Mouse (Mus musculus) left cerebral cortex, postnatal 14 days (tissue): ENCODE measurements around the gene Dnlz. TPM values are rescaled to one million over a fixed set of nuclear protein-coding genes. Genes with fewer than 3 reads are reported as not detected.
A peak's percentile ranks its signal among the peaks of the same experiment; 100 is the strongest.

ENCODE experiments used
- DNase-seq, 2 experiments: peaks; one replicate each; pipeline ENCODE4 v3.0.0; 2021 to 2022; ENCODE audit warnings: low spot score in 2 of 2, mixed read lengths in 1 of 2
- intact Hi-C: fragments of 180-260 bp; cut with DNase I; formaldehyde crosslinking; loops from one replicate; pipeline ENCODE4 v1.15.1; 2025
- total RNA-seq, 2 experiments: library from RNA; stranded (reverse); gene quantifications; 2 replicates each; pipeline ENCODE4 v1.2.3; 2021

Gene Dnlz
- total RNA-seq, 2 experiments from 2014 or later, result 25.4 to 28.8 TPM

GRCm38 (mm10) chr2:26329402-26329801, 22.5 kb downstream of the Dnlz start:
- peak in 1 of 2 experiments; percentile 70 for DNase-seq
- intact Hi-C loops, result loop anchor here (10.0 kb wide), 1 partner anchor 235 kb away; no protein-coding TSS in a partner anchor

- intact Hi-C loops, result loop anchor here (10.0 kb wide), 1 partner anchor 237 kb away; no protein-coding TSS in a partner anchor
Observed at GRCm38 (mm10) chr2:26327852-26328251, 24.1 kb downstream of the Dnlz start.

GRCm38 (mm10) chr2:26325386-26326181, 26.3 kb downstream of the Dnlz start:
- DNase-seq, result peak in 1 of 2 experiments; percentile 46
- intact Hi-C loops, result loop anchor here (10.0 kb wide), 1 partner anchor 239 kb away; no protein-coding TSS in a partner anchor

More at GRCm38 (mm10) chr2:26327852-26328251, 24.1 kb downstream of the Dnlz start:
- no peak for DNase-seq

GRCm38 (mm10) chr2:26324917-26325316, 27.0 kb downstream of the Dnlz start:
- intact Hi-C loops, result loop anchor here (10.0 kb wide), 1 partner anchor 240 kb away; no protein-coding TSS in a partner anchor
- DNase-seq, result peak; percentile 60 to 61

GRCm38 (mm10) chr2:26323589-26324325, 28.2 kb downstream of the Dnlz start:
- intact Hi-C loops, result loop anchor here (10.0 kb wide), 1 partner anchor 241 kb away; no protein-coding TSS in a partner anchor
- DNase-seq, result no peak

GRCm38 (mm10) chr2:26320245-26321185, 31.4 kb downstream of the Dnlz start:
- intact Hi-C loops, result loop anchor here (10.0 kb wide), 1 partner anchor 244 kb away; no protein-coding TSS in a partner anchor

GRCm38 (mm10) chr2:26319519-26320244, 32.2 kb downstream of the Dnlz start:
- intact Hi-C loops, result loop anchor here (10.0 kb wide), 1 partner anchor 245 kb away; no protein-coding TSS in a partner anchor
- DNase-seq, result no peak

More at GRCm38 (mm10) chr2:26320245-26321185, 31.4 kb downstream of the Dnlz start:
- DNase-seq, result no peak

- intact Hi-C loops, result no loop called here
- no peak for DNase-seq
Observed at GRCm38 (mm10) chr2:26319109-26319508, 32.8 kb downstream of the Dnlz start.

- no peak for DNase-seq
- intact Hi-C loops, result no loop called here
Observed at GRCm38 (mm10) chr2:26317991-26318672, 33.8 kb downstream of the Dnlz start.

GRCm38 (mm10) chr2:26317371-26317770, 34.5 kb downstream of the Dnlz start:
- intact Hi-C loops, result no loop called here
- DNase-seq, result no peak

GRCm38 (mm10) chr2:26316576-26317246, 35.2 kb downstream of the Dnlz start:
- DNase-seq, result no peak
- intact Hi-C loops, result no loop called here

GRCm38 (mm10) chr2:26315925-26316311, 36.0 kb downstream of the Dnlz start:
- DNase-seq, result peak; percentile 39 to 58
- intact Hi-C loops, result no loop called here

- peak; percentile 68 to 78 for DNase-seq
- intact Hi-C loops, result no loop called here
Observed at GRCm38 (mm10) chr2:26315072-26315924, 36.6 kb downstream of the Dnlz start, which contains the start of gene Gpsm1. Gene Gpsm1, plus strand, starts transcription at chr2:26315515.

- intact Hi-C loops, result no loop called here
- peak in 1 of 2 experiments; percentile 35 for DNase-seq
Observed at GRCm38 (mm10) chr2:26314281-26315071, 37.4 kb downstream of the Dnlz start.

GRCm38 (mm10) chr2:26313394-26313793, 38.5 kb downstream of the Dnlz start:
- intact Hi-C loops, result no loop called here
- DNase-seq, result no peak
